Mouse (Mus musculus) urinary bladder, adult 2 months (tissue): Measurements from ENCODE around the gene Pcgf2. TPM values are rescaled to one million over a fixed set of nuclear protein-coding genes. Genes with fewer than 3 reads are reported as not detected.
"Not testable (repeated sequence)": the region's sequence is repeated elsewhere in the genome, so short reads cannot be mapped to it uniquely, and the experiment has no call there.

ENCODE experiments used
- DNase-seq: peaks from one replicate; pipeline ENCODE4 v3.0.0; 2022; ENCODE audit warnings: low spot score
- polyA plus RNA-seq: library from polyadenylated mRNA; depleted of rRNA; stranded (reverse); fragments of >200 nt; gene quantifications from 2 replicates; pipeline ENCODE4 v1.2.3, GENCODE M21; 2012

Pcgf2 gene
- polyA plus RNA-seq, 1 experiment, result 41.1 TPM

DNA sequence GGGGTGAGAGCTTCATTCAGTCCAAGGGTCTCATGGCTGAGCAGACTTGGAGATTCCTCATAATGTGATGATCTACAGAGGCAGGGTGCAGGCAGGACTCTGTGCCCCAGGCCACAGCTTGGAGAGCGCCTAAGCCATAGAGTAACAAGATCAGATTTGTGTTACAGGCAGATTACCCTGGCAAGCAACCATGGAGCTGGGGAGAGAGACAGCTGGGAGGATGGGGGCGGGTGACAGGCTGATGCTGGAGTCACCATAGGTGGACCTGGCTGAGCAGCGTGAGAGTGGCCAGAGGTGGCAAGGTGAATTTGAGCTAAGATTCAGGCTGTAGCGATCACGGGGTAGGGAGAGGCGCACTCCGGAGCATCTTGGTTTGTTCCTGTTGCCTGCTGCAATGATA lies 32.1 kb downstream of the Pcgf2 start:
- DNase-seq, result no peak

DNA sequence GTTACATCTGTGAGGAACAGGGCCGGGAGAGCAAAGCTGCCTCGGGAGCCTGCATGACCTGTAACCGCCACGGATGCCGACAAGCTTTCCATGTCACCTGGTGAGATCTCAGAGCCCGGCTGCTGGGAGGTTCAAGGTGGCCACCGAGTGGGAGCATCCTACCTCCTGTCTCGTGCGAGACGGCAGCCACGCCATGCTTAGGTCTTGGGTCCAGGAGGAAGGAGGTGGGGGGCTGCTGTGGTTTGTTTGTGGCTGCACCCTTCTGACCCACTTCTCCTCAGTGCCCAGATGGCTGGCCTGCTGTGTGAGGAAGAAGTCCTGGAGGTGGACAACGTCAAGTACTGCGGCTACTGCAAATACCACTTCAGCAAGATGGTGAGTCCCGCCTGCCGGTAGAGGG lies 33.5 kb downstream of the Pcgf2 start:
- DNase-seq, result no peak

DNA sequence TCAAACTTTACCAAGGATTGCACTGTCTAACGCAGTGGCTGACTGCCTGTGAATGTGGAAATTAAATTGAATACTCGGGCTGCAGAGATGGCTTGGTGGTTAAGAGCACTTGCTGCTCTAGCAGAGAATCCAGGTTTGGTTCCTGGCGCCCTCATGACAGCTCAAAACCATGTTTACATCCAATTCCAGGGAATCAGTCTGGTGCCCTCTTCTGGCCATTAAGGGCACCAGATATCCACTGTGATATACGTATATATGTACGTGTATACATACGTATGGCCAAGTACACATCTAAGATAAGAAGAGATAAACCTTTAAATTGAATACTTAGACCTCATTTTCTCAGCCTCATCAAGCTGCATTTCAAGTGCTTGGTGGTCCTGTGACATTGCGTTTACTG lies 34.1 kb downstream of the Pcgf2 start:
- DNase-seq, result no peak

DNA sequence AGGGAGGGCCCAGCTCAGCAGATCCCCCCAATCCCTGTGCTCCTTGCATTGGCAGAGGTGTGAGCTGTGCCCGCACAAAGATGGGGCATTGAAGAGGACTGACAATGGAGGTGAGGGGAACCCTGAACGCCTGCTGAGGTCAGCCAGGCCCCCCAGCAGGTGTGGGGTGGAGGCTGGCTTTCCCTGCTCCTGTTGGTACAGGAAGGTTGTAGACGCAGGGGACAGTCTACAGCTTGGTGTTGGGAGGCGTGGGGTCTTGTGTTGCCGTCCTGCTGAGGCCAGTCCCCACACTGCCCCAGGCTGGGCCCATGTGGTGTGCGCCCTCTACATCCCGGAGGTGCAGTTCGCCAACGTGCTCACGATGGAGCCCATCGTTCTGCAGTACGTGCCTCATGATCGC lies 34.9 kb downstream of the Pcgf2 start:
- DNase-seq, result no peak

DNA sequence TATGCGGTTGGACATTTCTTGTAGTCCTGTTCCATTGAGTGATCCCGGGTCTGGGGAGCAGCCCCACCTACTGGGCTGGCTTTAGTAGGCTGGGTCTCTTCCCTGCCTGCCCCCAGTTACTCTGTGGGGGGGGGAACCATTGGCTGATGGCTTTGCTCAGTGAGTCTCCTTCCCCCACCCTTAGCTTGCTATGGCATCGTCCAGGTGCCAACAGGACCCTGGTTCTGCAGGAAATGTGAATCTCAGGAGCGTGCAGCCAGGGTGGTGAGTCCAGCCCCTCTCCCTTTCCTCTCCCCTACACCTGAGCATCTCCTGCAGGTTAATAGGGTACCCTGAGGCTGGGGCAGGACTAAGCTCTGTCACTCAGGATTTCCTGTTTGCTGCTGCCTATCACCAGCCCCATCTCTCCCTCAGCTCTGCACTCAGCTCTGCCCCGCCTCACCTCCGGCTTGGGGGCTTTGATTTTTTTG lies 35.5 kb downstream of the Pcgf2 start:
- no peak for DNase-seq

DNA sequence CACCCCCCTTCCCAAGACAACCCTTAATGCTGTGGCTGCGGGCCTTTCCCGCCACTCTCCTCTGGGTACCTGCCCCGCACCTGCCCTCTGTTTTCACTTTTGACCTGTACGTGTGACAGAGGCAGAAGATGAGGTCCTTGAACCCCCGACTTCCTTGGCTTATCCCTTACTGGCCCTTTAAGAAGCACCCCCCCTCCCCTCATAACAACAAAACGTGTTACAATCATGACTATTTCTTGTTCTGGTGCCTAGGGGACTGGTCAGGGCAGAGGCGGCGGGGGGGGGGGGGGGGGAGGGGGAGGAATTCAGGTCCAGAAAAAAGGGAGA lies 36.0 kb downstream of the Pcgf2 start:
- no peak for DNase-seq

DNA sequence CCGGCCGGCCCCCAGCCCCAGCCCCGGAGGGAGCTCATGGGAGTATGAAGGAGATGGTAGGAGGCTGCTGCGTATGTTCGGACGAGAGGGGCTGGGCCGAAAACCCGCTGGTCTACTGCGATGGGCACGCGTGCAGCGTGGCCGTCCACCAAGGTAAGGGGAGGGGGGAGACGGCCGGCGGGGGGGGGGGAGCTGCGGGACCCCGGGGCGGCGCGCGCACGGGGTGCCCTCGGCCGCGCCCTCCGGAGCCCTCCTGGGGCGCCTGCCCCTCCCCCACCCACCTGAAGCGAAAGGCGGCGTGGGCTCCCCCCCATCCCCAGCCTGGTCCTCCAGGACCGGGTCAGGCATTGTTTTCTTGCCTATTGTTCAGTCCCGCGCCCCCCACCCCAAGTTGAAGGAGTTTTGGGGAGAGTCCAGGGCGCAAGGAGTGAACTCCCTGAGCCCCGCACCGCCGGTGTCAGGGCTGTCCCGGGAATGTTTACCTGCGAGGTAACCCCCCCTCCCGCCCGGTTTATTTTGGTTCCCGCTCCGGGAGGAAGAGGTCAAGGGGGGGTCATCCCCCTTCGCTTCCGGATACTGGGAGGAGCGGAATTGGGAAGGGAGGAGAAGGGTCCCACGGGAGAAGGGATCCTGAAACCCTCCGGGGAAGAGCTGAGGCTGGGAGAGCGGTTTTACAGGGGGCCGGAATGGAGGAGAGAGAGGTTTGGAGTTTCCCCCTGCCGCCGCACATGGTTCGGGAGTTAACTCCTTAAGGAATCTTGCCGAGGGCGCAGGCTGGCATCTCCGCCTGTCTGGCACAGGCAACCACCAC lies 36.6 kb downstream of the Pcgf2 start:
- no peak for DNase-seq

DNA sequence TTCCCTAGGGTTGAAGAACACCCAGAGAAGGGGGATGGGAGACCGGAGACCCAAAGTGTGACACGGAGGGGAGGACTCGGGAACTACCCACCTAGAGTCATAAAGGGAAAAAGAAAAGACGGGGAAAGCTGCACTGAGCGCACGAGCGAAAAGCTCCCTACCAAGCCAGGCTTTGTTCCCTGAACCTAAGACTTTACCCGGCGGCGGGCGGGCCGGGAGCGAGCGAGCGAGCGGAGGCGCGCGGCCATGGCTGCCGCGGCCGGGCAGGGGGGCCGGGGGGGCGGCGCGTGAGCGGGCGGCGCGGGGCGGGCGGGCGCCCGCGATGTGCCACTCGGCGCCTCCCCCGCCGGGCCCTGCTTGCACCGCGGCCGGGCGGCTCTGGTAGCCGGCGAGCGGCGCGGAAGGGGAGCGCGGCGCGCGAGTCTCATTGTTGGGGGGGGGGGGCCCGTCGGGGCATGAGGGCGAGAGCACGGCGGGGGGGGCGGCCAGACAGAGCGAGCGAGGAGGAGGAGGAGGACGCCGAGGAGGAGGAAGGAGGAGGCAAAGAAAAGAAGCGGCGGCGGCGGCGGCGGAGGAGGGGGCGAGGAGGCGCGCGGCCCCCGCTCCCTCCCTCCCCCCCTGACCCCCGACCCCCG lies 37.3 kb downstream of the Pcgf2 start, which contains the start of gene Mllt6:
Gene Mllt6, plus strand, starts transcription at position 522 of the 635 bp plus-strand sequence.
- DNase-seq, result peak; percentile 57

DNA sequence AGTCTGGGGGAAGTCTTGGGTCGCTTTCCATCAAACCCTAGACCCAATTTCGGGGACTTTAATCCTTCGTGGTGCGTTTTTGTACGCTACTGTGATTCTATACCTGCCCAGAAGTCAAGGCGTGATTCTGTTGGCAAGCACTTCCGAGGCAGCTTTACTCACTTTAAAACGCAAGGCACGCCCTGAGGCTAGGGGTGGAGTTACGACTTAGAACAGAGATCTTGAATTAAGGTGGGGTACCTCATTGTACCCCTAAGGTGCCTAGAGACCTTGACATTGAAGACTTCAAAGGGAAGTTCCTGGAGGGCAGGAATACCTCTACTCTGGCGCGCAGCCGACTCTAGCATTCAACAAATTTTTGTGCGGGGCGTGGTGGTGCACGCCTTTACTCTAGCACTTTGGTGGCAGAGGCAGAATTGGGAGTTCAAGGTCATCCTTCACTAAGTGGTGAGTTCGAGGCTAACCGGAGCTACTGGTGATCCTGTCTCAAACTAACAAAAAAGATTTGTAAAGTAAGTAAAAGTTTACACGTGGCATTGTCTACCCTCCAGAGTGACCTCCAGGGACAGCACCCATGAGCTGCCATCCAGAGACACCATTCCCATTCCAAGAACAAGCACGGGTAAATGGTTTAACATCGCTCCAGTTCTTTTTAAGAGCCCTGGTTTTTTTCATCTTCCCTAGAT lies 37.9 kb downstream of the Pcgf2 start:
- DNase-seq, result no peak

DNA sequence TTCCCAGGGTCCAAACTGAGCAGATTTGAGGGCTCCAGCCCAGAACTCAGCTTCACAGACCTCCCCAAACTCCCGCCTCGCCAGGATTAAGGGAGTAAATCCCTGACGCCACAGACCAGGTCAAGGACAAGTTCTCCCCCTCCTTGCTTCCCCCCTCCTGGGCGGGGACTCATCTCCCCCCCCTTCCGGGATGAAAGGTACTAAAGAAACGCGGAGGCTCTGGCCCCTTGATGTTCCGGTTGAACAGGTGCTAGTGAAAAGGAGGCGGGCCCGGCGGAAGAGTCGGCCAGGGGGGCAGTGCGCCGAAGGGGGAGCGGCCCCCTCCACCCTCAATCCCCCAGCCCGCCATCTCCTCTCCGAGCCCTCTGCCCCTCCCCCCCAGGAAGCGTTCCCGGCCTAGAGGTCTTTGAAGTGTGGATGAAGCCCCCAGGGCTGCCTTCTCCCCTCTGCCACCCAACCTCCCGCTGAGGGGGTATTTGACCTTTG lies 38.6 kb downstream of the Pcgf2 start:
- peak; percentile 55 for DNase-seq

DNA sequence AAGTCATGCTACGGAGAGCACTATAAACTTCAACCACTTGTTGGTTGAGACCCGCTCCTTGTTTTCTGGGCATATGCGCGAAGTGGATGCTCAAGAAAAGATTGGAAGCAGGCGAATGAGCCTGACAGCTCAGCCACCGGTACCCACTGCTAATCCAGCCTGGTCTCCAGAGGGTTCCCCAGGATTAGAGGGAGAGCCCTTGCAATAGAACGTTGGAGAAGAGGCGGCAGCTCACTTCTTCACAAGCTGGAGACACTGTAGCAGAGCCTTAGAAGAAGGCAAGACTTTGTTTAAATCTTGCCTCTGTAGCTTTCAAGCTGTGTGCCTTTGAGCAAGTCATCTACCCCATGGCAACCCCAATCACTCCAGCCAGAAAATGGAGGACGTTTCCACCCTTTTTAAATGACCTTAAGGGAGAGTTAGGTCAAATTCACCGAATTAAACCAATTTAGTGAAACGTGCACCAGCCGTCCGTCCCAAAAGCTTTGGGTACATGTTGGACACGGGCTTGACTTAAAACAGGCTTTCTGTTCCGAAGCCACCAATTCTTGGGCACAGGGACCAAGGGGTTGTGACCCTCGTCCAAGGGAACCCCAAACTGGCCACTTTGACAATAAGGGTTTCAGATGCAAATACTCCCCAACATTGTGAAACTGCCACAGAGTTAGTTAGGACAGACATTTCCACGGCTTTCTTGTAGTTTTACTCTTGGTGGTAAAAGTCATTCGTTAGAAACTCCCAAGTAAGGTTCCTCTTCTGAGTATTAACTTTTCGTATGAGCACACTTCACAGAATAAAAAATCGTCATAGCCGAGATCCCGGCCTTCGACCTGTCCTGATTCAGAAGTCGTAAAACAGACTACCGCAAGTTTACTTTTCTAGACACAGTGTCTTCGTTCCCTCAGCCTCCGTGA lies 39.3 kb downstream of the Pcgf2 start:
- no peak for DNase-seq

DNA sequence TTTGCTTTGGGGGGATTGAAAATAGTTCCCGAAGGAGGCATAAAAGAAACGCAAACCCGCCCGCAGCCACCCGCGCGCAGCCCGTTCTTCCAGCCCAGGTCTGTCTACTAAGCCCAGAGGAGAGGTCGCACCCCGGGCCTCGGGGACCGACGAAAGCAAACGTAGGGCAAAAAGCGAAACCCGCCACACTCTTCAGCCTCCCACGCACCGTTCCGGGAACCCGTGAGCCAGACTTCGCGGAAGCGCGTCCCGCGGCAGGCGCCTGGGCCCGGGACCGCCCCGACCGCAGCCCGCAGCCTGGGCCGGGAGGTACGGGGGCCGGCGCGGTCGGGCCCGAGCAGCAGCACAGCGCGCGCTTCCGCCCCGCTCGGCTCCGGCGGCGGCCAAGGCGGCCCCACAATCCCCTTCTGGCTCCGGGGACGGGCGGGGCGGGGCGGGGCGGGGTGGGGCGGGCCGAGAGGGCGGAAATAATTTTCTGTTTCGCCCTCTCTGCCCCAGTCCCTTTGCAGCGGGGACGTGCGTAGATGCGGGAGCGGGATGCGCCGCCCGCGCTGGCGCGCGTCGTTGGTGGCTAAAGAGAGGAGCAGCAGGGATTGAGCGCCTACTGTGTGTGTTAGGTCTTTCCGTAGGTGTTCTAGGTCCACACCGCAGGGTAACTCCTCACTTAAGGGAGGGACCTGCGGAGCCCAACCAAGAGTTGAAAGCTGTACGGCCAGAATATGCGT lies 40.1 kb downstream of the Pcgf2 start:
- DNase-seq, result peak; percentile 70

DNA sequence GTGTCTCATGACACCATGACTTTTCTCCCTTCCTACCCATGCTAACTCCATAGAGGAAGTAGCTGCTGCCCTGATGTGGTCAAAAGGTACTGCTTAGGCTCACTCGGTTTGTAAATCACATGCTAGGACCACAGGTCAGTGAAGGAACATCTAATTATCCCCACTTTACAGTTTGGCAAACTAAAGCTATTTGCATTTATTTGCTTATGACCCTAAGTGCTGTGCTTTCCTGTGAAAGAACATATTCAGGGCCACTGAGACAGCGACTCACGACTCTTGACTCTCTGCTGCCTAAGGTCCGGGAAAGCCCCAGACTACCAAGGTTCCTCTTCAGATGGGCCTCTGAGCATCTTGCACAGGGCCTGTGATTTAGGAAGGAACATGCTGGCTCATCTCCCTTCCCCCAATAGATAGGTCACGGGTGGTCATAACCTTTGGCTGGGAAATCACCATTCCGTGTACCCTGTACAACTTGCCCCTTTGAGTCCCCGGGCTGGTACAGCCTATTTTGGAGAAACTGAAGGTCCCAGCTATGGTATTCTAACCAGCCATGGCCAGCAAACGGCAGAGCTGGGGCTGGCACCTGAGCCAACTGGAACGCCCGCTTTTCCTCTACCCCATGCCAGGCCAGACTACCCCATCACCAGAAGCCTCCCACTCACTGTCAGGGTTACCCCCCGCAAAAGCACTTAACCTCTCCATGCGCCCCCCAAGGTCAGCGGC lies 40.9 kb downstream of the Pcgf2 start:
- DNase-seq, result no peak

DNA sequence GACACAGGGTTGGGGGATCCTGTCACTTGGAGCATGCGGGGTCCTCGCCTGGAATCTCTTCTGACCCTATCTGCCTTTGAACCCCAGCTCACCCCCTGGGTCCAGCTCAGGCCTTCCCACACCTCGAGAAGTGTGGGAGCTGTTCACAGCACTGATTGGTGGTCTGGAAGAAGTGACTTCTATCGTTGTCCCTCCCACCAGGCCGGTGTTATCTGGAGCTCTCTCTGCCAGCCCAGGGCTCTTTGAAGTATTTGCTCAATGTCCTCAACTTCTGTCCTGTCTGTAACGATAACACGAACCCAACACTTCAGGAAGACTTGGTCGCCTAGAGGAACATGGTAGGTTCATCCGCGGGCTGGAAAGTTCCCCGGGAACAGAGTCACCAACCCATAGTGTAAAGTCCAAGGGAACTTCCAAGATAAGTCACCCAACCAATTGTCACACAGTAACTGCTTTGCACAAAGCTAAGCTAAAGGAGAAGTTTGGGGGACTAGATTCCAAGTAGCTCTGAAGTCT lies 41.5 kb downstream of the Pcgf2 start:
- DNase-seq, result no peak

DNA sequence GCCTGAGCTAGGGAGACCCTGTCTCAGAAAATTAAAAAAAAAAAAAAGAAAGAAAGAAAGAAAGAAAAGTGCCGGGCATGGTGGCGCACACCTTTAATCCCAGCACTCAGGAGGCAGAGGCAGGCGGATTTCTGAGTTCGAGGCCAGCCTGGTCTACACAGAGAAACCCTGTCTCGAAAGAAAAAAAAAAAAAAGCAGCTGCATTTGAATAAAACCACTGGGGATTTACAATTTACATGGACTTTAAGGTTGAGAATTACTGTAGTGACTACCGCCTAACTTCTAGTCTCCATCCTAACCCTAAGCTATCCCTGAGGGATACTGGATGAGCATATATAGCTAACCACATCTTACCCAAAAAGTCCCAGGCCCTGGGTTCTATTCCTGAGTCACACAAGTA lies 42.3 kb downstream of the Pcgf2 start:
- DNase-seq, result not testable (repeated sequence)

DNA sequence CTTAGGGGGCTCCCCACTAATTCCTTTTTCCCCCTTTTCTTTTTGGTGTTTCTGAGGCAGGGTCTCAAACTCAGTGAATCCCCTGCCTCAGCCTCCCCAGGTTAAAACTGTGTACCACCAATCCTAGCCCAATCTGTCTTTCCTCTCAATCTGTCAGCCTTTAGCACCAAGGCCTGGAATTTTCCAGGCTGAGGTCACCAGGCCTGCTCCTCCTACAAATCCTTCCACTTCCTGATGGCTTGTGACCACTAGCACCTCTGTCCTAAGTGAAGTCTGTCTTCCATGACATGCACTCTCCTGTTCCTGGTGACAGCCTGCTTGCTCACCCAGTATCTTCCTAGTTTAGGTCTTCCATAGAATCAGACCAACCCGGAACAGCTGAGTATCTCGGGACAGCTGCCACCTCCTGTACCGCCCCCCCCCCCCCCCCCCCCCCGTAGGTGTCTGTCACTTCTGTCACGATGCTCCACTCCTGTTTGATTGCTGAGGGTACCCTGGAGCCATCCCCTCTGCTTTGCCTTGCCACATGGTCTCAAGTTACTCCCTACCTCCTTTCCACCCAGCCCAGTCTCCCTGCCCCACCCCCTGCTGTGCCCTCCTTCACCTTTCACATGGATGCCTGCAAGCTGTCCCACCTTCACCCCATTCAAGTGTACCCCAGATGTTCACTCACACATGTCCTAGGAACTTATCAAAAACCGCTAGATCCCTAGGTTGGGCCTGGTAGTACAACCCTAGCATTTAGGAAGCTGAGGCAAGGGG lies 42.9 kb downstream of the Pcgf2 start:
- no peak for DNase-seq

DNA sequence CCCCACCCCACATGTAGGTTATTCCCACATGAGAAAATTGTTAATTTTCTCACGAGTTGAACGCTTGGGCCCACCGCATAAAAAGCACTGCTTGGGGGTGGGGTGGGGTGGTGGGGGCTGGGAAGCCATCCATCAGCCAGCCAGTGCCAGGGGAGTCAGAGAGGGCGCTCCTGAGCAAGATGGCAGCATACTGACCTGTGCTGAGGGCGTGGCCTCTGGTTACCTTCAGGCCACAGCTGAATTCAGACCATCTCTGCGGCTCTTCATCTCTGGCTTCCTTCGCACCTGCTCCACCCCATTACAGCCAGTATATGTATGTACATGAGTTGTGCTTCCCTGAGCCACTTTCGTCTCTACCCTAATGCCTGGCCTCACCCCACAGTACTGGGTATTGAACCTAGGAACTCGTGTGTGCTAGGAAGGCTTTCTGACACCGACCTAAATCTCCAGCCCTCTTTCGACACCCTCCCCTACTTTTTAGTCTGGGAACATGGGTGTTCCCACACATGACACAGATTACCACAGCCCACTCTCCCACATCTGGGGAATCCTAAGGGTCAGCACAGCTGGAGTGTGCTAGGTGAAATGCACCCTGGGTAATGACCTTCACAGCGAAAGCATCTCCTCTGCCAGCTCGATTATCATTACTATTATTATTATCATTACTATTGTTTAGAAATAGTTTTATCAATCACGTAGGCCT lies 43.9 kb downstream of the Pcgf2 start:
- no peak for DNase-seq

DNA sequence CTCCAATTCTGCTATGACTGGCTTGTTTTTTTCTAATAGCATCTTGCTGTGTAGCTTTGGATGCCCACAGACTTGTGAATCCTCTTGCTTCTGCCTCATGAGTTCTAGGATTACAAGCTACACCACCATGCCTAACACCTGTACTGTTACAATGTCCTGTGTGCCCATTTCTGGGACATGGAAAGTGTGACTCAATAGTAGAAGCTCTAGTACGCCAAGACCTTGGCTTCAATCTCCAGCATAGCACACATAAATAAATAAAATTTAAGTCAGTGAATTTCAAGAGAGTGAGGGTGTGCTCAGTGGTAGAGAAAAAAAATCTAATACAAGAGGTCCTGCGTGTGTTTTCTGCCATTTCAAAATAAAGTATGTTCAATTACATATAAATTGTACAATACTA lies 46.1 kb downstream of the Pcgf2 start:
- DNase-seq, result no peak

DNA sequence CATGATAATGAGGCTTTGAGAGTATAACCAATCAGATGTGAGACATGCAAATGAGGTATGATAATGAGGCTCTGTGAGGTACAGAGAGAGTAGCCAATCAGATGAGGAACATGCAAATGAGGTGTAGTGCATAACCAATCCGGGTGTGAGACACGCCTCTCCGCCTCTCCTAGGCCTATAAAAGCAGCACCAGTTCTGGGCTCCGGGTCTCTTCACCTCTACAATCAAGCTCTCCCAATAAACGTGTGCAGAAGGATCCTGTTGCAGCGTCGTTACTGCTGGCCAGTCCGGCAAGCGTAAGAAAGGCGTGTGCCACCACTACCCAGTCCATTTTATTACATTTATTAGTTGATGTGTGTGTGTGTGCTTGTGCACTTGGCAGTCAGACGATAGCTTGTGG lies 46.9 kb downstream of the Pcgf2 start:
- DNase-seq, result not testable (repeated sequence)
